Mouse (Mus musculus) liver, embryonic 12.5 days (tissue): Measurements from ENCODE around the gene Gm29776. TPM values are rescaled to one million over a fixed set of nuclear protein-coding genes. Genes with fewer than 3 reads are reported as not detected.

ENCODE experiments used
- ATAC-seq: fragments of 200-750 bp; cut with Nextera tagmentation; 2 replicates; pipeline ENCODE4 v1.8.0; 2017; ENCODE audit warnings: moderate number of reproducible peaks, mild to moderate bottlenecking, moderate library complexity
- H3K27ac ChIP-seq: fragments of 300-500 bp; sonication (generic); 2 replicates; pipeline ENCODE4 v1.5.1; 2016; ENCODE audit warnings: mild to moderate bottlenecking
- H3K27me3 ChIP-seq: fragments of 300-500 bp; sonication (generic); replicated peaks from 2 replicates; pipeline ENCODE4 v1.6.1; 2016; ENCODE audit warnings: mild to moderate bottlenecking, moderate library complexity
- H3K36me3 ChIP-seq: fragments of 300-500 bp; sonication (generic); 2 replicates; pipeline ENCODE4 v1.6.1; 2016; ENCODE audit warnings: mild to moderate bottlenecking, moderate library complexity
- H3K4me1 ChIP-seq: fragments of 300-500 bp; sonication (generic); 2 replicates; pipeline ENCODE4 v1.6.1; 2016
- H3K4me2 ChIP-seq: fragments of 300-500 bp; sonication (generic); 2 replicates; pipeline ENCODE4 v1.6.1; 2016; ENCODE audit warnings: mild to moderate bottlenecking, moderate library complexity
- H3K4me3 ChIP-seq: fragments of 300-500 bp; sonication (generic); 2 replicates; pipeline ENCODE4 v1.5.1; 2016; ENCODE audit warnings: mild to moderate bottlenecking, moderate library complexity
- H3K9ac ChIP-seq: fragments of 300-500 bp; sonication (generic); 2 replicates; pipeline ENCODE4 v1.6.1; 2016; ENCODE audit warnings: mild to moderate bottlenecking, moderate library complexity
- H3K9me3 ChIP-seq: fragments of 300-500 bp; sonication (generic); replicated peaks from 2 replicates; pipeline ENCODE4 v1.6.1; 2016; ENCODE audit warnings: mild to moderate bottlenecking, moderate library complexity
- WGBS: fragments of 180-500 bp; shearing (Covaris S2); methylation state at CpG from one replicate; pipeline ENCODE4 v1.1.7; 2016; ENCODE audit not compliant: insufficient replicate concordance; 5-methylcytosine and 5-hydroxymethylcytosine counted together
- microRNA-seq: library from miRNA; unstranded; fragments of <30 nt; microRNA quantifications from one replicate; pipeline ENCODE4, GENCODE M21; 2017
- polyA plus RNA-seq: library from polyadenylated mRNA; unstranded; fragments of >200 nt; fragmentation: Nextera tagmentation; extraction: Ambion mirVana; gene quantifications from 2 replicates; pipeline ENCODE4 v1.2.1, GENCODE M21; 2016

Gene Gm29776
- polyA plus RNA-seq, 1 experiment from 2014 or later: 0.05 TPM

DNA sequence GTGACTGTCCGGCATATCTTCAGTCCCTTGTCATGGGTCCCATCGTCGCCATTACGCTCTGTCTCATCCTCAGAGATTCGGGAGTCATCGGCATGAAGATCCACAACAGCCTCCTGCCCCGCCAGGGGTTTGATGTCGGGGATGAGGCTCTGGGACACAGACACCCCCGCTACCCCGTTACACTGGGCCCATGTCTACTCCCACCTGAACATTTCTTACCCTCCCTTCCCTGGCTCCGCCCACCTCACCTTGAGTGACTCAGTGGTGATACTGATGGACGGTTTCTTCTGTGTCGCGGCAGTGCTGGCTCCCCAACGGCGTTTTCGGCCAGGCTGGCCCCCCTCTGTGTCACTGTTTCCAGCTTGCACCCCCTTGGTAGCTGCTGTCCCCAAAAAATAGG lies 52.2 kb downstream of the Gm29776 start:
- Histone ChIP-seq H3K36me3 (peaks cover 94% of the 10 kb centered on the region), H3K9ac (no peak overlapping the region), H3K4me1 (peaks cover 34% of the 10 kb centered on the region), H3K4me3 (no peak overlapping the region), H3K9me3 (no peaks in the 10 kb centered on the region), H3K27ac (no peak overlapping the region), H3K27me3 (no peaks in the 10 kb centered on the region), H3K4me2 (no peak overlapping the region)
- no peak for ATAC-seq
- 93% methylated on average over 17 of the region's 17 CpGs for WGBS

DNA sequence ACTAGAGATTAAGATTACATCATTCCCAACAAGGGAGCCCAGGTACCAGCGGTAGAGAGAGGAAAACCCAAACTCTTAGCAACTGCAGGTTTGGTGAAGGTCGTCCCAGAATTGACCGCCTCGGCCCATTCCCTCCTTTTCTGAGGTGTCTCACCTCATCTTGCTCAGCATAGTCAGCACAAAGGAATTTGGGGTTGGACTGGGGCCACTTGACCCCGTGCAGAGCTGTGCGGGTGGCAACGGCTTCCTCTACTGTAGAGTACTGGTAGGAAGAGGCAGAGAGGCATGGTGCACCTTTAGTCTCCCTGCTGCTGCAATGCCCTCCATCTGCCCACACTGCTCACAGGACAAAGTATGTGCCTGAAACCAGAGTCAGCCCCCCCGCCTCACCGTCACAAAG lies 54.3 kb downstream of the Gm29776 start:
- ATAC-seq: no peak
- H3K4me2 ChIP-seq: no peak overlapping the region
- no peak overlapping the region for H3K27ac ChIP-seq
- H3K36me3 ChIP-seq: peaks cover 73% of the 10 kb centered on the region
- H3K4me1 ChIP-seq: peaks cover 34% of the 10 kb centered on the region
- H3K9me3 ChIP-seq: no peaks in the 10 kb centered on the region
- no peak overlapping the region for H3K9ac ChIP-seq
- 94% methylated on average over 9 of the region's 9 CpGs for WGBS
- H3K27me3 ChIP-seq: peaks cover 18% of the 10 kb centered on the region
- no peak overlapping the region for H3K4me3 ChIP-seq

DNA sequence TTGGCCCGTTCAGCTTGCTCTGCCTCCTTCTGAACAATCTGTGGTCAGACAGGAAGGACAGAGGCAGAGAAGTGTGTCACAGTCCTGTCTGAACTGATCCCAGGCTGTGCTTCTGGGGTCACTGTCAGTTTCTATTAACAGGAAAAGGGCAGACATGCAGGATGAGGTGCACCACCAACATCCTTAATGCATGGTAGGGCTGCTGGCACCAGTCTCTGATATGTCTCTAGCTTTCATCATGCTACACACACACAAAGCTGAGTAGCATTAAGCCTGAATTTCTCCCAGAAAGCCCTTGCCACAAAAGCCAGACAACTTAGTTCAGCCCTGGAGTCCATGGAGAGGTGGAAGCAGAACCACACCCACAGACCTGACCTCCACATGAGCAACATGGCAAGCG lies 55.6 kb downstream of the Gm29776 start:
- WGBS: 89% methylated on average over 2 of the region's 2 CpGs
- no peak overlapping the region for H3K27ac ChIP-seq
- no peak for ATAC-seq

More for the DNA sequence above, 55.6 kb downstream of the Gm29776 start:
- H3K4me1 ChIP-seq: peaks cover 23% of the 10 kb centered on the region
- H3K4me2 ChIP-seq: no peak overlapping the region
- no peak overlapping the region for H3K4me3 ChIP-seq
- no peaks in the 10 kb centered on the region for H3K9me3 ChIP-seq
- peaks cover 25% of the 10 kb centered on the region for H3K27me3 ChIP-seq
- no peak overlapping the region for H3K9ac ChIP-seq
- peaks cover 61% of the 10 kb centered on the region for H3K36me3 ChIP-seq

Small RNA genes within 50 kb of the gene (microRNA-seq; reads per million reads assigned to microRNA genes)
- gene Mir6948: not detected

Other genes starting within 250 kb of the Gm29776 start
- 31.2 and 32.9 TPM in 2 replicates for gene Lrp10, start 234.7 kb downstream of the Gm29776 start, polyA plus RNA-seq
- 0.19 and 0.39 TPM in 2 replicates for gene Rem2, start 222.7 kb downstream of the Gm29776 start, polyA plus RNA-seq
- gene Prmt5, start 181.3 kb downstream of the Gm29776 start, polyA plus RNA-seq: 60.6 and 61.1 TPM in 2 replicates
- gene Haus4, start 144.2 kb downstream of the Gm29776 start, polyA plus RNA-seq: 49.3 and 52.0 TPM in 2 replicates
- gene Ajuba, start 121.3 kb downstream of the Gm29776 start, polyA plus RNA-seq: 10.4 and 12.7 TPM in 2 replicates
- gene 4931414P19Rik, start 92.8 kb downstream of the Gm29776 start, polyA plus RNA-seq: 3.7 and 4.1 TPM in 2 replicates
- 281 and 292 TPM in 2 replicates for gene Psmb5, start 80.8 kb downstream of the Gm29776 start, polyA plus RNA-seq
- not detected in 2 replicates for gene Psmb11, start 77.4 kb downstream of the Gm29776 start, polyA plus RNA-seq
- not detected in 2 replicates for gene Gm17606, start 57.9 kb downstream of the Gm29776 start, polyA plus RNA-seq
- 0.61 and 1.0 TPM in 2 replicates for gene Cdh24, start 57.5 kb downstream of the Gm29776 start, polyA plus RNA-seq
- 51.6 and 53.9 TPM in 2 replicates for gene 1700123O20Rik, start 12.6 kb downstream of the Gm29776 start, polyA plus RNA-seq
- gene Acin1, start 11.9 kb downstream of the Gm29776 start, polyA plus RNA-seq: 74.1 and 76.0 TPM in 2 replicates
- 3.3 and 3.7 TPM in 2 replicates for gene Cebpe, start 13.3 kb upstream of the Gm29776 start, polyA plus RNA-seq
- gene Slc7a8, start 83.1 kb upstream of the Gm29776 start, polyA plus RNA-seq: 2.8 and 3.4 TPM in 2 replicates
- not detected in 2 replicates for gene Rnf212b, start 115.3 kb upstream of the Gm29776 start, polyA plus RNA-seq
- 4.0 and 4.1 TPM in 2 replicates for gene Homez, start 172.1 kb upstream of the Gm29776 start, polyA plus RNA-seq
- 0.80 and 0.83 TPM in 2 replicates for gene Ppp1r3e, start 178.7 kb upstream of the Gm29776 start, polyA plus RNA-seq
- gene Bcl2l2, start 184.5 kb upstream of the Gm29776 start, polyA plus RNA-seq: 0.83 and 1.2 TPM in 2 replicates
- gene Gm20521, start 184.6 kb upstream of the Gm29776 start, polyA plus RNA-seq: 0.14 TPM in 1 of 2 replicates, not detected in the other
- 97.0 and 97.9 TPM in 2 replicates for gene Pabpn1, start 193.7 kb upstream of the Gm29776 start, polyA plus RNA-seq
- 5.9 and 6.0 TPM in 2 replicates for gene Slc22a17, start 214.3 kb upstream of the Gm29776 start, polyA plus RNA-seq
- 1.5 and 2.0 TPM in 2 replicates for gene Efs, start 227.3 kb upstream of the Gm29776 start, polyA plus RNA-seq
- not detected in 2 replicates for gene Il25, start 233.9 kb upstream of the Gm29776 start, polyA plus RNA-seq
- not detected in 2 replicates for gene Cmtm5, start 237.4 kb upstream of the Gm29776 start, polyA plus RNA-seq